Mouse (Mus musculus) spleen, adult 2 months (tissue): ENCODE measurements around the gene Micu1. TPM values are rescaled to one million over a fixed set of nuclear protein-coding genes. Genes with fewer than 3 reads are reported as not detected.

Experiments used
- DNase-seq, 2 experiments: peaks; one replicate each; pipeline versions ENCODE4 v3.0.0 to v3.0.0-alpha.2; 2012 to 2021; ENCODE audit warnings: low spot score in 2 of 2, low read depth in 1 of 2
- H3K27ac ChIP-seq: fragments of 200-500 bp; 2 replicates; pipeline ENCODE4 v1.5.1; 2012; ENCODE audit warnings: low read length, inconsistent platforms; ENCODE audit not compliant: insufficient read depth
- H3K27me3 ChIP-seq: fragments of 200-500 bp; 2 replicates; pipeline ENCODE4 v1.6.1; 2012; ENCODE audit warnings: mild to moderate bottlenecking, moderate library complexity, low read length, inconsistent platforms; ENCODE audit not compliant: control insufficient read depth, insufficient read depth
- H3K36me3 ChIP-seq: fragments of 200-500 bp; 2 replicates; pipeline ENCODE4 v1.6.1; 2012; ENCODE audit warnings: mild to moderate bottlenecking, low read length, inconsistent platforms; ENCODE audit not compliant: control insufficient read depth, insufficient read depth
- H3K4me1 ChIP-seq: fragments of 200-500 bp; 2 replicates; pipeline ENCODE4 v1.6.1; 2011; ENCODE audit warnings: inconsistent platforms; ENCODE audit not compliant: control insufficient read depth, insufficient read depth, insufficient read length
- H3K4me3 ChIP-seq: fragments of 200-500 bp; 2 replicates; pipeline ENCODE4 v1.5.1; 2011; ENCODE audit warnings: mild to moderate bottlenecking, inconsistent platforms; ENCODE audit not compliant: insufficient read depth, insufficient read length; ENCODE audit errors: extremely low read depth
- CTCF ChIP-seq: fragments of 200-500 bp; IDR thresholded peaks from 2 replicates; pipeline ENCODE4 v1.5.1; 2011; ENCODE audit warnings: mild to moderate bottlenecking, inconsistent platforms; ENCODE audit not compliant: insufficient read depth, insufficient read length, insufficient replicate concordance; ENCODE audit errors: extremely low read depth
- POLR2A ChIP-seq: fragments of 200-500 bp; IDR thresholded peaks from 2 replicates; pipeline ENCODE4 v1.6.1; 2011; ENCODE audit warnings: low read depth, low read length, inconsistent platforms
- WGBS: fragments of 180-500 bp; shearing (Covaris S2); methylation state at CpG from one replicate; pipeline ENCODE4 v1.1.7; 2018; 5-methylcytosine and 5-hydroxymethylcytosine counted together
- polyA plus RNA-seq: library from polyadenylated mRNA; depleted of rRNA; stranded (reverse); fragments of >200 nt; gene quantifications from 2 replicates; pipeline ENCODE4 v1.2.3, GENCODE M21; 2012

The Micu1 gene
- polyA plus RNA-seq, 1 experiment, result 21.9 TPM

GRCm38 (mm10) chr10:59701805-59702204 is 472 bp upstream of the Micu1 start:
- Histone ChIP-seq H3K27ac (no peak overlapping the region), H3K4me1 (peaks cover 6% of the 10 kb centered on the region), H3K27me3 (no peaks in the 10 kb centered on the region), H3K4me3 (peak overlapping the region; percentile 65; the same call in 1 of the 2 replicates), H3K36me3 (no peaks in the 10 kb centered on the region)
- TF ChIP-seq POLR2A (no peak), CTCF (no peak)
- DNase-seq, result no peak
- 51% methylated on average over 5 of the region's 5 CpGs for WGBS

GRCm38 (mm10) chr10:59703060-59703760 is 933 bp downstream of the Micu1 start:
- H3K4me1 ChIP-seq, result peaks cover 6% of the 10 kb centered on the region
- DNase-seq, result no peak
- no peaks in the 10 kb centered on the region for H3K27me3 ChIP-seq
- H3K4me3 ChIP-seq, result peak overlapping the region; percentile 65
- TF ChIP-seq POLR2A (no peak), CTCF (no peak)
- H3K27ac ChIP-seq, result no peak overlapping the region
- 15% methylated on average over 15 of the region's 15 CpGs for WGBS
- no peaks in the 10 kb centered on the region for H3K36me3 ChIP-seq

DNA sequence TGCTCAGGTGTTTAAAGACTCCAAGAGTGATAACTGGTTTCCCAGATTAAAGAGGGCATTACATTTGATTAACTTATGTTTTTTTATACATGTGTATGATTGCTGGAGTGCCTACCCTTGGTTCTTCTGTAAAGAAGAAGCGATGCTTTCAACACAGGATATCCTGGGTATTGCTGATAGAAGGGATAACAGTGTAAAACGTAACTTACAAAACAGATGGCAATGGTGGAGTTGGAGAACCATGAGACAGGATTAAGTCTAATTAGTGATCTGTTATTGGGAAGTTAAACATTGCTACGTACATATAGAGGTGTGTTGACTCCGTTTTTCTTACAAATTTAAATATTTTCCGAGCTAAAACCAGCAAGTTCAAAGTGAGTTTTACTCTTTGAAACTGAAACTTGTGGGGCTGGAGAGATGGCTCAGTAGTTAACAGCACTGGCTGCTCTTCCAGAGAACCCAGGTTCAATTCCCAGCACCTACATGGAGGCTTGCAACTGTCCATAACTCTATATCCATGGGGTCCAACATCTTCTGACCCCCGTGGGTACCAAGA is 4.8 kb downstream of the Micu1 start:
- Histone ChIP-seq H3K4me1 (peaks cover 6% of the 10 kb centered on the region), H3K27ac (no peak overlapping the region), H3K36me3 (no peaks in the 10 kb centered on the region), H3K4me3 (no peak overlapping the region), H3K27me3 (no peaks in the 10 kb centered on the region)
- WGBS, result 69% methylated on average over 6 of the region's 6 CpGs
- TF ChIP-seq CTCF (no peak), POLR2A (no peak)
- DNase-seq, result no peak

DNA sequence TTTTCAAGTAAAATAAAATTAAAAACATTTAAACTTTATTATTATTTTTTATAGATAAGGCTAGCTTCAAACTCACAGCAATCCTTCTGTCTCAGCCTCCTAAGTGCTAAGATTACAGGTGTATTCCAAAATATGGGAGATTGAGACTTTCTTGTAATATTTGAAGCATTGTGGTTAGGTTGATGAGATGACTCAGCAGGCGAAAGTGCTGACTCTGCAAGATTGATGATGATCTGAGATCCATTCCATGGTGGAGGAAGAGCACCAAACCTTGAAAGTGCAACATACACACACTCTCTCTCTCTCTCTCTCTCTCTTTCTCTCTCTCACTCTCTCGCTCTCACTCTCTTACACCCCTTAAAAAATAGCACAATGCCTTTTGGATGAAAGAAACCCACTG is 5.3 kb downstream of the Micu1 start:
- Histone ChIP-seq H3K27me3 (no peaks in the 10 kb centered on the region), H3K36me3 (no peaks in the 10 kb centered on the region), H3K27ac (no peak overlapping the region), H3K4me3 (no peak overlapping the region), H3K4me1 (peaks cover 6% of the 10 kb centered on the region)
- no peak for DNase-seq
- WGBS, result 81% methylated on average over 2 of the region's 2 CpGs
- TF ChIP-seq CTCF, result no peak
- TF ChIP-seq POLR2A, result no peak

- TF ChIP-seq CTCF (no peak), POLR2A (no peak)
- H3K36me3 ChIP-seq, result no peaks in the 10 kb centered on the region
- H3K4me3 ChIP-seq, result no peak overlapping the region
- H3K27me3 ChIP-seq, result no peaks in the 10 kb centered on the region
- no peak for DNase-seq
- no peaks in the 10 kb centered on the region; the same call in 1 of the 2 replicates for H3K4me1 ChIP-seq
- 96% methylated on average over 7 of the region's 7 CpGs for WGBS
- H3K27ac ChIP-seq, result no peak overlapping the region
These were observed 7.0 kb downstream of the Micu1 start for GRCm38 (mm10) chr10:59709281-59709680.

DNA sequence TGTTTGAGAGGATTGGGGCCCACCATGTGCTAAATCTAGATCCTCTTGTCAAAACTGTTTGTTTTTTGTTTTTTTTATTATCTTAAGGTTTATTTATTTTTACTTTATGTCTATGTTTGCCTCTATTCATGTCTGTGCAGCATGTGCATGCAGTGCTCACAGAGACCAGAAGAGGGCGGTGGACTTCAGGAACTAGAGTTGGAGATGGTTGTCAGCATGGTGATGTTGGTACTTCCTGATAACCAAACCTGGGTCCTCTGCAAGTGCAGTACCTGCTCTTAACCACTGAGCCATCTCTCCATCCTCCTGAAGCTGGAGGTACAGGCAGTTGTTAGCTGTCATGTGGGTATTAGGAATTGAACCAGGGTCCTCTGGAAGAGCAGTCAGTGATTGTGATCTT is 8.0 kb downstream of the Micu1 start:
- peak in 1 of 2 experiments; percentile 21 for DNase-seq
- WGBS, result 98% methylated on average over 1 of the region's 1 CpGs
- no peaks in the 10 kb centered on the region; the same call in 1 of the 2 replicates for H3K4me1 ChIP-seq
- H3K27me3 ChIP-seq, result no peaks in the 10 kb centered on the region
- H3K27ac ChIP-seq, result no peak overlapping the region
- no peak overlapping the region for H3K4me3 ChIP-seq
- TF ChIP-seq POLR2A (no peak), CTCF (no peak)
- H3K36me3 ChIP-seq, result no peaks in the 10 kb centered on the region

DNA sequence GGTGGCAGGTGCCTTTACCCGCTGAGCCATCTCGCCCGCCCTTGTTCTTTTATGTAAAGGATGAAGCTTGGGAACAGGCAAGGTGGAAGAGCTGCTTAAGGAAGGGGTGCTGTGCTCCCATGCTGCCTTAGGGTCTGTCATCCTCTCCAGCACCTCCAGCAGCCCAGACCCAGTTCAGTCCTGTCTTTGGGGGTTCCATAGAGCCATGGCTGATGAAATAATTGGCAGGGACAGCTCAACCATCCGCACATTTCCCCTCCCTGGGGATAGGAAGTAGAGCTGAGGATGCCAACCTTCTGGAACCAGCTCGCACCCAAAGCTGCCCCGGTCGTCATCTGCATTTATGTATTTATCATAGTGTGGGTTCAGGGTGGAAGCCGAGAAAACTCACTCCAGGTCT is 9.8 kb downstream of the Micu1 start:
- Histone ChIP-seq H3K4me3 (no peak overlapping the region), H3K27ac (no peak overlapping the region), H3K4me1 (no peaks in the 10 kb centered on the region), H3K27me3 (no peaks in the 10 kb centered on the region), H3K36me3 (no peaks in the 10 kb centered on the region)
- TF ChIP-seq CTCF, result no peak
- no peak for TF ChIP-seq POLR2A
- 96% methylated on average over 8 of the region's 8 CpGs for WGBS
- DNase-seq, result no peak
